Mouse (Mus musculus): ENCODE data around the gene Olfr1494. TPM values are rescaled to one million over a fixed set of nuclear protein-coding genes. Genes with fewer than 3 reads are reported as not detected.

The Olfr1494 gene
- polyA plus RNA-seq (2015; fragmentation: Nextera tagmentation; extraction: Ambion mirVana): not detected in 2 replicates

GRCm38 (mm10) chr19:13739428-13739827 is at the start of gene Olfr1494:
Gene Olfr1494 (plus strand): TSS chr19:13739728.

GRCm38 (mm10) chr19:13696968-13697367 is 42.6 kb upstream of the Olfr1494 start, which contains the start of gene Olfr1491:
Gene Olfr1491 (plus strand): TSS chr19:13697268.

GRCm38 (mm10) chr19:13722978-13723377 is 16.6 kb upstream of the Olfr1494 start, which contains the start of gene Olfr1493-ps1:
Gene Olfr1493-ps1 (plus strand): TSS chr19:13723278.

GRCm38 (mm10) chr19:13764306-13764705 is 24.8 kb downstream of the Olfr1494 start, which contains the start of gene Olfr1495:
Gene Olfr1495 (plus strand): TSS chr19:13764606.

GRCm38 (mm10) chr19:13777578-13777977 is 38.0 kb downstream of the Olfr1494 start, which contains the start of gene Olfr1496:
Gene Olfr1496 (plus strand): TSS chr19:13777878.

GRCm38 (mm10) chr19:13798102-13798501 is 58.6 kb downstream of the Olfr1494 start, which contains the start of gene Olfr1497:
Gene Olfr1497 (minus strand): TSS chr19:13798202.

Other genes with a start within 250 kb of the Olfr1494 start
- gene Olfr1477, start 239.2 kb upstream of the Olfr1494 start, polyA plus RNA-seq (2015; fragmentation: Nextera tagmentation; extraction: Ambion mirVana): not detected in 2 replicates
- gene Olfr1480, start 211.8 kb upstream of the Olfr1494 start, polyA plus RNA-seq (2015; fragmentation: Nextera tagmentation; extraction: Ambion mirVana): not detected in 2 replicates
- not detected in 2 replicates for gene Olfr1484, start 156.2 kb upstream of the Olfr1494 start, polyA plus RNA-seq (2015; fragmentation: Nextera tagmentation; extraction: Ambion mirVana)
- gene Olfr1487, start 122.4 kb upstream of the Olfr1494 start, polyA plus RNA-seq (2015; fragmentation: Nextera tagmentation; extraction: Ambion mirVana): not detected in 2 replicates
- gene Olfr1489, start 108.1 kb upstream of the Olfr1494 start, polyA plus RNA-seq (2015; fragmentation: Nextera tagmentation; extraction: Ambion mirVana): not detected in 2 replicates
- not detected in 2 replicates for gene Olfr1490, start 88.6 kb upstream of the Olfr1494 start, polyA plus RNA-seq (2015; fragmentation: Nextera tagmentation; extraction: Ambion mirVana)
- gene Olfr1491, start 42.5 kb upstream of the Olfr1494 start, polyA plus RNA-seq (2015; fragmentation: Nextera tagmentation; extraction: Ambion mirVana): not detected in 2 replicates
- not detected in 2 replicates for gene Olfr1493-ps1, start 16.4 kb upstream of the Olfr1494 start, polyA plus RNA-seq (2015; fragmentation: Nextera tagmentation; extraction: Ambion mirVana)
- gene Olfr1495, start 24.9 kb downstream of the Olfr1494 start, polyA plus RNA-seq (2015; fragmentation: Nextera tagmentation; extraction: Ambion mirVana): not detected in 2 replicates
- gene Olfr1496, start 38.1 kb downstream of the Olfr1494 start, polyA plus RNA-seq (2015; fragmentation: Nextera tagmentation; extraction: Ambion mirVana): not detected in 2 replicates
- not detected in 2 replicates for gene Olfr1497, start 58.5 kb downstream of the Olfr1494 start, polyA plus RNA-seq (2015; fragmentation: Nextera tagmentation; extraction: Ambion mirVana)
- not detected in 2 replicates for gene Olfr1499, start 79.7 kb downstream of the Olfr1494 start, polyA plus RNA-seq (2015; fragmentation: Nextera tagmentation; extraction: Ambion mirVana)
- not detected in 2 replicates for gene Olfr1500, start 90.8 kb downstream of the Olfr1494 start, polyA plus RNA-seq (2015; fragmentation: Nextera tagmentation; extraction: Ambion mirVana)
- not detected in 2 replicates for gene Olfr1501, start 111.0 kb downstream of the Olfr1494 start, polyA plus RNA-seq (2015; fragmentation: Nextera tagmentation; extraction: Ambion mirVana)
- gene Olfr1502, start 122.1 kb downstream of the Olfr1494 start, polyA plus RNA-seq (2015; fragmentation: Nextera tagmentation; extraction: Ambion mirVana): not detected in 2 replicates
- not detected in 2 replicates for gene Olfr1504, start 158.2 kb downstream of the Olfr1494 start, polyA plus RNA-seq (2015; fragmentation: Nextera tagmentation; extraction: Ambion mirVana)
- not detected in 2 replicates for gene Olfr1505, start 173.8 kb downstream of the Olfr1494 start, polyA plus RNA-seq (2015; fragmentation: Nextera tagmentation; extraction: Ambion mirVana)

All from urinary bladder, postnatal 0 days (tissue).